Mouse (Mus musculus) testis, postnatal 10 days (tissue): ENCODE data around the gene Fxn.

Experiments
- DNase-seq: peaks from one replicate; pipeline ENCODE4 v3.0.0; 2021; ENCODE audit warnings: low spot score

The Fxn gene

DNA sequence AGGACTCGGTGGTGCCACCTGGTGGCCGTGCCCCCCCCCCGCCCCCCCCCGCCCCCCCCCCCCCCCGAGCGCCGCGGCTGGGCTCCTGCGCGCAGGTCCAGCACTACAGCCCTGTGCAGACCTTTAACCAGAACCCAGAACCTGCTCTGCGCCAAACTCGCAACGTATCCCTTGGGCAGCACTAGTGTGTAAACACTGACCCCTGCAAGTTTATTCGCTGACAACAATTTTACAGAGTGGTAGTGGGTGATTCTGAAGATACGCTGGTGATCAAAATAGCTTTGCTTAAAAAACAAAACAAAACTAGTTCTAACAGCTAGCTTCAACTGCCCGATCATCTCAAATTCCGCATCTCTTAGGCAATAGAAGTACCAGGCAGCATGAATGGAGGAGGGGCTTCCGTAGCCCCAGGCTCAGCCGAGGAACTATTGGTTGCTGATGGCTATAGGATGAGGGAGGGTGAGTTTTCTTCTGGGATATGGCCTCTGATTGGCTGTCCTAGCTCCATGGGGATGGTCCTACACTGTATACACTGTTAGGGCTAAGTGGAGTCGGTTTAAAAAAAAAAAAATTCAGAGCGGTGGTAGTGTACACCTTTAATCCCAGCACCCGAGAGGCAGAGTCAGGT lies at the start of gene Fxn:
Fxn (minus strand) TSS at position 5 of the 628 bp plus-strand sequence.
- DNase-seq, result no peak

DNA sequence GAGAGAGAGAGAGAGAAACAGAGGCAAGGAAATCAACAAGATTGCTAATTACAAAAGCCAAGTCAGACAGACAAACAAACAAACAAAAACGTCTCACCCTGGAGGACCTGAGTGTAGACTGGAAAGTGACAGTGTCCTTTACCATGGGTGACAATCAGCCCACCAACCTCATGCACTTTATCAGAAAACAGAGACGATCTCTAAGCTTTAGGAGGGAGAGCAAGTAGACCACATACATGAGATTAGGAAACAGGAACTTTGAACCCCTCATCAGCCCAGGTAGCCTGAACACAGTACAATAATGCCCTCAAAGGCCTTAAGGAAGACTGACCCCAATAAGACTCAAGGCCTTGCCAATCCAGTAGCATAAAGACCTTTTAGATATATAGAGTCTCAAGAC lies 47.5 kb upstream of the Fxn start:
- no peak for DNase-seq

DNA sequence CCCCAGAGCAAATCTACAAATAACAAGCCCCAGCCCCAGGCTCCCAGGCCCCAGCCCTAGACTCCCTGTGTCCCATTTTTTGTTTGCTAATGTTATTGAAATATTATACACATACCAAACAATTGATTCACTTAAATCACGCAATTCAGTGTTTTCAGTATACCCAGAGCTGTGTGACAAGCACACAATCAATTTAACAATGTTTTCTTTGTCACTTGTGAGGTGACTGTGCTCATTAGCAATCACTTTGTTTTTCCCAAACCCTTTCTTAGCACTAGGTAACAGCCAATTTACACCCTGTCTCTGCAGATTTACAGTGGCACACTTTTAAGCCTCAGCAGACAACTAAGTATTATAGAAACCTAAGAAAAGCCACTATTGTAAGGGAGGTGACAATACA lies 46.6 kb upstream of the Fxn start:
- DNase-seq, result no peak

DNA sequence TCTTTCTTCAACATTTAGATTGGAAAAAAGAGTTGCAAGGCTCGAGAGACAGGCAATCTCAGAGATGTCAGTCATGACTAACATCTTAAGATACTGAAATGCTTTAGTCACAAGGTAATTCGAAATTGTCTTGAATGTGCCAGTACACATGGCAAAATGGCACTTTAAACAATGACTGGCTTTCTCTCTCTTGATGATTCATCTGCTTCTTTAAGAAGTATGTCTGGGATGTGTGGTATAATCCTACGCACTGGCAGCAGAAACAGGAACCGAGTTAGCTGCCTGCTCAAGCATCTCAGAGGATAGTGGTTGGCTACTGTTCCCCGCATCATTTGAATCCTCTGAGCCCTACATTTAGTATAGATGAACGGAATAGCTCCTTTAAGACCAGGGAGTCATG lies 45.3 kb upstream of the Fxn start:
- no peak for DNase-seq

GRCm38 (mm10) chr19:24323841-24324613 lies 43.6 kb upstream of the Fxn start:
- peak; percentile 35 for DNase-seq

- DNase-seq, result no peak
Measured at GRCm38 (mm10) chr19:24321900-24322311, 41.5 kb upstream of the Fxn start.

GRCm38 (mm10) chr19:24321211-24321899 lies 41.0 kb upstream of the Fxn start:
- DNase-seq, result no peak

- DNase-seq, result no peak
Measured at GRCm38 (mm10) chr19:24318172-24318571, 37.8 kb upstream of the Fxn start.

GRCm38 (mm10) chr19:24317731-24318130 lies 37.3 kb upstream of the Fxn start:
- DNase-seq, result peak; percentile 11

- peak; percentile 47 for DNase-seq
Measured at GRCm38 (mm10) chr19:24317038-24317591, 36.7 kb upstream of the Fxn start.

- peak; percentile 2 for DNase-seq
Measured at GRCm38 (mm10) chr19:24316060-24316725, 35.8 kb upstream of the Fxn start.

DNA sequence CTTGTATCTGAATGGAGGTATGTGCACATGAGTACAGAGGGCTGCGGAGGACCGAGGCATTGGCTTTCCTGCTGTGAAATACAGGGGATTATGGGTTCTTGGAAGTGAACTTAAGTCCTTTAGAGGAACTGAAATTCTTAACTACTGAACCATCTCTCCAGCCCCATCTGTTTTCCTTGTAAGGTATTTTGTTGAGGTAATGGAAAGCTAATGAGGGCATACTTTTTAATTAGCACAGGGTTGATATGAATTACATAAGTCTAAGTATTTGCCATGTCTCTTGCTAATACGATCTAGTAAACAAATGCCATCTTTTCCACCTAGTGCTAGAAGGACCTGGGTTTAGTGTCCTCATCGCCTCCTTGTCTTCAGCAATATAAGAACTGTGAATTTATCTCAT lies 34.8 kb upstream of the Fxn start:
- no peak for DNase-seq

DNA sequence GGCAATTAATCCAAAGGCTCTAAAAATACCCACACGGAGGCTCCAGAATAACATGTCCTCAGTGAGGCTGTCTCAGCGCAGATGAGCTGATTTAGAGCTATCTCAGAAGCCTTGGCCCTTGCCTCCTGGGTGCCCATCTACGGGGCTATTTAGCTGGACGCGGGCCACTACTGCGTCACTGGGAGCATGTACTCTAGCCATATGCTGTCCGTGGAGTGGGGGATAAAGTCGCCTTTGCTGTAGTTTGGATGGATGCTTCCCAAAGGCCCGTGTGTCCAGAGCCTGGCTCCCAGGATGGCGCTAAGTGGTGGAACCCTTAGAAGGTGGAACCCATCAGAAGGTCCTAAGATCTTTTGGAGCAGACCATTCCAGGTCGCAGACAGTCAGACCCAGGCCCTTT lies 34.3 kb upstream of the Fxn start:
- peak; percentile 40 for DNase-seq

GRCm38 (mm10) chr19:24312556-24313342 lies 32.3 kb upstream of the Fxn start:
- peak; percentile 13 for DNase-seq

DNA sequence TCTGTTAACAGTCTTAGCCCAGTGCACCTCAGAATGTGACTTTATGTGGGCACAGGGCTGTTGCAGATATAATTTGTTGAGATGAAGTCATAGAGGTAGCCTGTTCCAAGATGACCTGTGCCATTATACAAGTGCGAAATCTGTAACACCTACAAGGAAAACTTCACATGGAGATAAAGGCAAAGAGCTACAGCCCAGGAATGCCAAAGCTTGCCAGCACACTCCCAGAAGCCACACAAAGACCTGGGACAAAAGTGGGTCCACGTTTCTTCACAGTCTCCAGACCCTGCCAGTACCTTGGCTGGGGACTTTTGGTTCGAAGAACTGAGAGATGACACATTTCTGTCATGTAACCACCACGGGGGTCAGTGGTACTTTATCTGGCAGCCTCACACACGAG lies 31.6 kb upstream of the Fxn start:
- peak; percentile 12 for DNase-seq

DNA sequence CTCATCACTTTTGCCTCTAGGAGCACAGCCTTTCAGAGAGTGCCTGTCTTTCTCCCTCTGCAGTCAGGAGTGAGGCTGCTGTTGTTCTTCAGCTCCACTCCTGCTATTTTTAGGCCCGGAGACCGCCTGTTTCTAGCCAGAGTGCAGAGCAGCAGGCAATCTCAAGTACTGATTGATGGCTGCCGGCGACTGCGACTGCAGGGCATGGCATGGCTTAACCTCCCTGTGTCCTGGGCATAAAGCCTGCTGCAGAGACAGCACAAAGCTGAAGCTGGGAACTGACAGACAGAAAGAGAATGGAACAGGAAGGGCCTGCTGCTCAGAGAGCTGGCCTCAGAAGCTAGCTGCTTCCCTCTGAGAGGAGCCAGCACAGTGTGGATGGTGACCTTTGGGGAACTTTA lies 27.9 kb upstream of the Fxn start:
- no peak for DNase-seq

DNA sequence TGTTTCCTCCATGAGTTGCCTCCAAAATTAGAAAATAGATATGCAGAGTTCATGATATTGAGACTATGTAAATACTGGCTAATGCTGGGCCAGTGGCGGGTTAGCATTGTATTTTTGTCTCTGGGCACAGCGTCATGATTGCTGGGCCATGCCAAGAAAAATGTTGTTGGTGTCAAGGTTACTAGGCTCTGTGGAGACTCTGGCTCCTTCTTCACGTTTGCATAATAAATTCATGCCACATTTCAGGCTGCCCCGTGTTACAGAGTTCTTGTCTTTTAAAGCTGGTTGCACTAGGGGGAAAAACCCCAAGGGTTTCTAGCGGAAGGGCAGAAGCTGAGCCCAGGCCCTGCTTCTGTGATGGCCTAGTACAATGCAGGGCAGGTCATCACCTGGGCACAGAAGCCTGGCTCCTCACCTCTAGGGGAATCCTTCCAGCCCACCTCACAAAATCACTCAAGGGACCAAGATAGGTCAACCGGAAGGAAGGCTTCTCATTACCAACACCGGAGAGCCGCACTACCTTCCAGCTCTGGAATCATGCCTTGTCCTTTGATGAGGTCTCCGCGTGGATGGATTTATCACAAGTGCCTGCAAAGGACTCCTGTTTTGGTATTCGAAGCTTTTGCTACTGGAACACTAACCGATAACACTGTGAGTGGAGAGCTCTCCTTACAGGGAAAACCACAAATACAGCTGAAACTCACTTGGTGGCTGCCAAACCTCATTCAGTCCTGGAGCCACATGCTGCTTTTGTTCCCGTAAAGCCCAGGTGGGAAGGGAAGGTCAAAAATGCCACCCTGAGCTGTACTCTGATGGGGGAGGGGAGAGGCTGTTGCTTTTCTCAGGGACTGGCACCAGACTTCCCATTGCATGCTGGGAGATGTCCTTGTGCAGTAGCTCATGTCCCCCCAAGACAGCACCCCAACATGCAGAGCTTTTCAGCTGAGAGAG lies 27.1 kb upstream of the Fxn start:
- no peak for DNase-seq

DNA sequence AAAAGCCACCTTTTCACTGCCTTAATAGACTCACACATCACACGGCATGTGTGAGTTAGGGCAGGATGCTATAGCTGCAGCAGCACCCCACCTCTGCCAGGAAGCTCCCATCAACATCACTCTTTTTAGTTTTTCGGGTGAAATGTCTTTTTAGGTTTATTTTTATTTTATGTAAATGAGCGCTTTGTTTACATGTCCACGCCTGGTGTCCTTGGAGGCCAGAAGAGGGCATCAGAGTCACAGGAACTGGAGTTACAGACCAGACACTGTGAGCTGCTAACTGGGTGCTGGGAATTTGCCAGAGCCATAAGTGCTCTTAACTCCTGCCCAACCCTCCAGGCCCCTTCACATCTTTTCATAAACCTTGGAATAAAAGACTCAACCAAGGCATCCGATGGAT lies 25.9 kb upstream of the Fxn start:
- DNase-seq, result no peak

DNA sequence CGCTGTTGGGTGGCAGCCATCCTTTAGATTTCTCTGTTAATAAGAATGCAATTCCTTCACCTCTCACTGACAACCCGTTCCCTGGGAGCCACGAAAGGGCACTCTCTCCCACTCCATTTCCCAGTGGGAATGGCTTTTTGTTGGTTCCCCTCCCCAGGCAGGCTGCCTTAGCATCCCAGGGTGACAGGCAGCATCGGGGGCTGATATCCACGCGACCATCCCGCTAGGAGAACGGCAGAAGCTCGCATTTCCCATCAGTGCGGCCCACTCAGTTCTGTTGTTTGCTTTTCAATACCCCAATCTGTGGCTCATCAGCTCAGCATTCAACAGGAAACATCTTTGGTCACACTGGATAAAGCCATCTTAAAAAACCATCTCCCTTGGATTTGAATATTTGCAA lies 21.8 kb upstream of the Fxn start:
- DNase-seq, result no peak

GRCm38 (mm10) chr19:24301768-24302148 lies 21.4 kb upstream of the Fxn start:
- no peak for DNase-seq
